ENCODE assay signal across 8 mouse cellular contexts in the genomic region with DNA sequence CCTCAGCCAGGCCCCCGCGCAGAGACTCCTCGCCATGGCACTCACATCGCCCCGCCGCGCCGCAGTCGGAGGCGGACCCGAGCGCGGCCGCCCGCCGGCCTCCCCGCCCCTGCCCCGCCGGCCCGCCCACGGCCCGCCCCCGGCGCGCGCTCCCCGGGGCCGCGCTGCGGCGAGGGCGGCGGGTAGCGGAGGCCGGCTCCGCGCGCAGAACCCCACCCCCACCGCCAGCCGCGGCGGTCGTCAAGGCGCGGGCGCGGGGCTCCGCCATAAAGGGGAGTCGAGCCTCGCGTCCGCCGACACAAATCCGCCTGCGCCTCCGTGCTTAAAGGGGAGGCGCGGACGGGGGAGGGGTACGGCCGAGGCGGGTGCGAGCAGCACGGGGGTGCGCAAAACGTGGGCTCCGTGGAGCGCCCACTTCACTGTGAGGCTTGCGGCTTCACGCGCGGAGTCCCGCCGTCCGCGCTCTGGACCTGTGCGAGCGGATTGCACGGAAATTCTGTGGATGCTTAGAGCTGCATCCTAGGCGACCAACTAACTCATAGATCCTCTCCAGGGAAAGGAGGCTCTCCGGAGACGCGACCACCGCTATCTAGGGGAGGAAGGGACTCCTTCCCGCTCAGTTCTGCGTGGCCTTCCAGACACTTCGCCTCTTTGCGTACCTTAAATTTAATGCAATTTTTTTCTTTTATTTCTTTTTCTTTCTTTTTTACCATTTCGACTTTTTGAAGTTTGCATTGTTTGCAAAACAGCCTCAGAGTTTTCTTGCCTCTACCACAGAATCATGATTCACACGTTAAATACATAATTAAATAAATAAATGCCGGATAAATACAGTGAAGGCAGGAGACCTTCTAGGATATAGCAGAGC. TPM values are rescaled to one million over a fixed set of nuclear protein-coding genes. Genes with fewer than 3 reads are reported as not detected.
A peak's percentile ranks its signal among the peaks of the same experiment; 100 is the strongest.
DNase-seq lines count a peak whose midpoint lies in the region; ATAC-seq and TF ChIP-seq lines count a peak whose summit lies in the region.

A gene (minus strand): TSS at position 119 of the 868 bp plus-strand sequence.

- under 1% methylated on average over 77 of the region's 91 CpGs for WGBS in forebrain, postnatal 0 days
- under 1% methylated on average over 51 of the region's 91 CpGs for WGBS in lung, embryonic 16.5 days
- 2% methylated on average over 91 of the region's 91 CpGs for WGBS in thymus, adult 2 months

- no peaks in the 10 kb centered on the region for H3K36me3 ChIP-seq in ES-E14 (ENCODE audit: control insufficient read depth, insufficient read depth, low read length, poor library complexity, severe bottlenecking)
- no peaks in the 10 kb centered on the region for H3K36me3 ChIP-seq in forebrain, postnatal 0 days (ENCODE audit: insufficient read depth)
- no peaks in the 10 kb centered on the region for H3K36me3 ChIP-seq in lung, embryonic 16.5 days (ENCODE audit: control insufficient read depth, insufficient read depth, low read length)
- no peaks in the 10 kb centered on the region for H3K36me3 ChIP-seq in thymus, adult 2 months (ENCODE audit: control insufficient read depth, insufficient read depth, low read length)

- TF ChIP-seq CTCF in forebrain, postnatal 0 days (IDR thresholded peaks at IDR 0.05; ENCODE audit: low read depth) = no peak
- TF ChIP-seq CTCF in thymus, adult 2 months (IDR thresholded peaks at IDR 0.05; ENCODE audit: borderline replicate concordance, control insufficient read depth, extremely low read depth, insufficient read depth, low read length, poor library complexity) = peak; percentile 63; the same call in 1 of the 2 replicates

- peak within 1 kb of the TSS; percentile 97 to 99 for H3K4me3 ChIP-seq in ES-E14 (ENCODE audit: insufficient read depth in 1 of 2, low read depth in 1 of 2, low read length in 2 of 2, poor library complexity in 1 of 2, severe bottlenecking in 1 of 2)
- peak within 1 kb of the TSS; percentile 82 for H3K4me3 ChIP-seq in forebrain, postnatal 0 days (ENCODE audit: low read depth, low read length)
- peak within 1 kb of the TSS; percentile 87 for H3K4me3 ChIP-seq in lung, embryonic 16.5 days (ENCODE audit: low read length)
- H3K4me3 ChIP-seq in thymus, adult 2 months (ENCODE audit: control insufficient read depth, insufficient read depth, low read length) = peak within 1 kb of the TSS; percentile 72

- intact Hi-C loops in heart, postnatal 36 days (cut with DNase I) = loop anchor here (1.0 to 2.0 kb wide), 3 partner anchors 14 to 78 kb away; a partner anchor contains a TSS

- no peaks in the 10 kb centered on the region for H3K27me3 ChIP-seq in forebrain, postnatal 0 days (ENCODE audit: insufficient read depth, low read length)
- H3K27me3 ChIP-seq in lung, embryonic 16.5 days (ENCODE audit: control insufficient read depth, insufficient read depth, low read depth, low read length) = no peaks in the 10 kb centered on the region
- H3K27me3 ChIP-seq in thymus, adult 2 months (ENCODE audit: control insufficient read depth, insufficient read depth, low read length) = no peaks in the 10 kb centered on the region

- peak; percentile 69 for DNase-seq in ES-E14 (ENCODE audit: low read depth, low spot score)
- peak; percentile 66 for DNase-seq in c-Kit-positive CD71-positive TER-119-negative erythroid progenitor cells, embryonic 14.5 days (ENCODE audit: low read depth)
- peak; percentile 98 for DNase-seq in forebrain, postnatal 0 days
- peak; percentile 80 to 84 for DNase-seq in heart, postnatal 36 days
- peak; percentile 89 to 92 for DNase-seq in layer of hippocampus, postnatal 10 days (ENCODE audit: low spot score in 2 of 2)
- DNase-seq in ovary, adult 18-20 months (ENCODE audit: low spot score) = peak; percentile 74
- peak; percentile 91 for DNase-seq in thymus, adult 2 months

- H3K9me3 ChIP-seq in ES-E14 (ENCODE audit: control insufficient read depth, insufficient read depth, low read depth, low read length) = no peaks in the 10 kb centered on the region
- no peaks in the 10 kb centered on the region for H3K9me3 ChIP-seq in forebrain, postnatal 0 days (ENCODE audit: low read length)
- peaks cover 2% of the 10 kb centered on the region; the same call in 1 of the 2 replicates for H3K9me3 ChIP-seq in lung, embryonic 16.5 days (ENCODE audit: control insufficient read depth, low read length)

- peak; percentile 85 for TF ChIP-seq POLR2A in thymus, adult 2 months (IDR thresholded peaks at IDR 0.05; ENCODE audit: control insufficient read depth, extremely low read depth, insufficient read depth, low read length, poor library complexity)

- peak within 1 kb of the TSS; percentile 91 for H3K9ac ChIP-seq in ES-E14 (ENCODE audit: insufficient read depth, low read depth, low read length, poor library complexity, severe bottlenecking)
- H3K9ac ChIP-seq in forebrain, postnatal 0 days = peak within 1 kb of the TSS; percentile 92
- peak within 1 kb of the TSS; percentile 80 for H3K9ac ChIP-seq in lung, embryonic 16.5 days (ENCODE audit: low read length)

- peak within 1 kb of the TSS; percentile 54 for H3K4me2 ChIP-seq in forebrain, postnatal 0 days (ENCODE audit: low read depth)
- peak within 1 kb of the TSS; percentile 90 for H3K4me2 ChIP-seq in lung, embryonic 16.5 days (ENCODE audit: low read depth, low read length)

- in situ Hi-C loops in ES-E14 (cut with MboI; ENCODE audit: low sequenced_read_pairs in 2 of 2, unreplicated experiment in 2 of 2) = no loop called here

- 0 out of 4 replicates have a peak, but pooled peaks cover 0 to 3% of the 10 kb centered on the region in 2 experiments for H3K4me1 ChIP-seq in ES-E14 (ENCODE audit: control insufficient read depth in 2 of 2, insufficient read depth in 2 of 2, low read length in 2 of 2, poor library complexity in 1 of 2)
- H3K4me1 ChIP-seq in forebrain, postnatal 0 days (ENCODE audit: insufficient read depth) = no peaks in the 10 kb centered on the region
- peaks cover 6% of the 10 kb centered on the region; the same call in 1 of the 2 replicates for H3K4me1 ChIP-seq in lung, embryonic 16.5 days (replicated peaks; ENCODE audit: control insufficient read depth, insufficient read depth, low read length)
- peaks cover 3% of the 10 kb centered on the region for H3K4me1 ChIP-seq in thymus, adult 2 months (replicated peaks; ENCODE audit: control insufficient read depth, insufficient read depth, low read length)

- peak within 1 kb of the TSS; percentile 72 for H3K27ac ChIP-seq in ES-E14 (ENCODE audit: insufficient read depth, low read depth, low read length, poor library complexity, severe bottlenecking)
- peak within 1 kb of the TSS; percentile 96 for H3K27ac ChIP-seq in forebrain, postnatal 0 days (ENCODE audit: low read depth, low read length)
- peak within 1 kb of the TSS; percentile 90 for H3K27ac ChIP-seq in lung, embryonic 16.5 days (ENCODE audit: low read length)
- H3K27ac ChIP-seq in thymus, adult 2 months (ENCODE audit: control insufficient read depth, insufficient read depth, low read length) = peak within 1 kb of the TSS; percentile 62

- ATAC-seq in forebrain, postnatal 0 days = peak; percentile 92
- peak; percentile 96 for ATAC-seq in lung, embryonic 16.5 days (ENCODE audit: low read depth)

TF ChIP-seq in ES-E14, 5 proteins besides CTCF, POLR2A, EP300 and RAD21:
- TF ChIP-seq HCFC1 (IDR thresholded peaks at IDR 0.05; ENCODE audit: borderline replicate concordance, insufficient read depth, low read length) (peak; percentile 45; the same call in 1 of the 2 replicates), MAFK (IDR thresholded peaks at IDR 0.05; ENCODE audit: insufficient read depth, low read depth, low read length) (no peak)

RNA-seq across cellular contexts. Expression of the gene that starts here (rescaled TPM):
- 7.5 and 7.6 TPM in 2 replicates for total RNA-seq in ES-E14 (2012; rRNA removed)
- 23.9 and 28.5 TPM in 2 replicates for total RNA-seq in forebrain, postnatal 0 days (2014; rRNA removed)
- 47.8 and 60.9 TPM in 2 replicates for polyA plus RNA-seq in forebrain, postnatal 0 days (2015; fragmentation: Nextera tagmentation; extraction: Ambion mirVana)
- 1 to 10 TPM; 8.2 to 8.9 TPM for total RNA-seq in heart, postnatal 36 days (2021)
- total RNA-seq in layer of hippocampus, postnatal 10 days (2021) = 10 to 100 TPM; 55.2 to 60.1 TPM
- polyA plus RNA-seq in lung, embryonic 16.5 days (2015; fragmentation: Nextera tagmentation; extraction: Ambion mirVana) = 23.8 and 24.4 TPM in 2 replicates
- 2.1 and 2.3 TPM in 2 replicates for polyA plus RNA-seq in thymus, adult 2 months (2012; rRNA removed)

Comparison
In these comparisons a context has a peak if more than half of its experiments do, and no peak if none do; other contexts are left out.
1. Peak in every context shown above with its lines: DNase-seq, ATAC-seq, H3K4me3 ChIP-seq and H3K27ac ChIP-seq.